Mouse (Mus musculus) bone marrow macrophage, adult 2 months (primary cell): ENCODE measurements at regions not wholly inside any gene's neighbourhood (a gene's known extent, or its start where the extent isn't known, plus 50 kb on each side); places are given as distances from the start of the nearest gene placed in this dataset.

Experiments used
- CTCF ChIP-seq: IDR thresholded peaks from 2 replicates; pipeline ENCODE4 v1.5.1; 2012; ENCODE audit warnings: low read depth, mild to moderate bottlenecking, low read length, moderate library complexity
- POLR2A ChIP-seq: IDR thresholded peaks from 2 replicates; pipeline ENCODE4 v1.6.1; 2012; ENCODE audit warnings: mild to moderate bottlenecking, low read depth, low read length, borderline replicate concordance

- TF ChIP-seq POLR2A = no peak
- TF ChIP-seq CTCF = no peak
Observed at GRCm38 (mm10) chr13:44044546-44045216, 260.1 kb downstream of the Cd83 start.
